Mouse (Mus musculus): ENCODE results near the gene Rgs6.

- no peak for TF ChIP-seq CTCF (IDR thresholded peaks at IDR 0.05)
- TF ChIP-seq POLR2A (IDR thresholded peaks at IDR 0.05; ENCODE audit: insufficient read depth, low read depth, low read length) = no peak
- TF ChIP-seq EP300 (IDR thresholded peaks at IDR 0.05; ENCODE audit: insufficient read depth, low read depth, low read length) = no peak
Observed at GRCm38 (mm10) chr12:83038779-83039178, 450.7 kb downstream of the Rgs6 start.

Measured in heart, adult 2 months (tissue).